Mouse (Mus musculus): Measurements from ENCODE around the gene Vmn1r79.
"Not testable (repeated sequence)": the region's sequence is repeated elsewhere in the genome, so short reads cannot be mapped to it uniquely, and the experiment has no call there.

Gene Vmn1r79

DNA sequence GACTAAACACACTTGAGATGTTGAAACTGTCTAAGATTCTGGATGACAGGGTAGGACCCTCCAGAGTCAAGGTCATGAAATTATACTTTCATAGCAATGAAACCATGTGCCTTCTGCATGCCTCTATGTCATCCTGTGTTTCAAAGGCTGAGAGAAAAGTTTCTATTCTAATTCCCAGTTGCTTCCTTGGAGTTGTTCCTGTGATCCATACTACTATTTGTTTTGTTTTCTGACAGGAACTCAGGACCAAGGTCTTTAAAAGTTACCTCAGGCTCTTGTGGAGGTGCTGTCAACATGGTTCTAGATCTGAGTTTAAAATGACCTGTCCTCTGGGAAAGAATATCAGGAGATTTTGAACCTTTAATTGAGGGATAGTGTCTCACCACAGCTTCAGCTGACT, at the start of gene Vmn1r79:
Vmn1r79 (plus strand) TSS at position 301 of the 400 bp plus-strand sequence.
- not testable (repeated sequence) for DNase-seq (ENCODE audit: low spot score in 2 of 2)

DNA sequence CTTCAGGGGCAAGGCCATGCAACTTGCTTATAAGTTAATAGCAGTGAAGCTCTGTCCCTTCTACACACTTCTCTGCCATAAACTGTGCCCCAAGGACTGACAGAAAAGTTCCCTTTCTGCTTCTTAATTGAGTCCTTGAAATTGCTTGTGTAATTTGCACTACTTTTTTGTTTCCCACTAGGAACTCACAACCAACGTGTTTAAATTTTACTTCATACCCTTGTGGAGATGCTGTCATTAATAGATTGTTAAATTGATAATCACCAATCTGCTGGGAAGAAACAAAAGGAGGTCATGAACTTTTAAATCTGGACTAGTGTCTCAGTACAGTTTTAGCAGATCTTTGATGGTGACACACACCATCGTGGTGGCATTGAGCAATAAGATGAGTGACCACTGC, 21.1 kb upstream of the Vmn1r79 start, which contains the start of gene Vmn1r78:
Vmn1r78 (plus strand) TSS at position 301 of the 400 bp plus-strand sequence.
- DNase-seq (ENCODE audit: low spot score in 2 of 2): no peak

GRCm38 (mm10) chr7:12156463-12156862, 14.6 kb upstream of the Vmn1r79 start:
- DNase-seq (ENCODE audit: low spot score in 2 of 2): not testable (repeated sequence)

- DNase-seq (ENCODE audit: low spot score in 2 of 2): not testable (repeated sequence)
Observed at GRCm38 (mm10) chr7:12172926-12173325, 1.8 kb downstream of the Vmn1r79 start.

- DNase-seq (ENCODE audit: low spot score in 2 of 2): no peak
Observed at GRCm38 (mm10) chr7:12188986-12189385, 17.9 kb downstream of the Vmn1r79 start, which contains the start of gene Vmn1r80. TSS of gene Vmn1r80 (plus strand) at chr7:12189286.

DNA sequence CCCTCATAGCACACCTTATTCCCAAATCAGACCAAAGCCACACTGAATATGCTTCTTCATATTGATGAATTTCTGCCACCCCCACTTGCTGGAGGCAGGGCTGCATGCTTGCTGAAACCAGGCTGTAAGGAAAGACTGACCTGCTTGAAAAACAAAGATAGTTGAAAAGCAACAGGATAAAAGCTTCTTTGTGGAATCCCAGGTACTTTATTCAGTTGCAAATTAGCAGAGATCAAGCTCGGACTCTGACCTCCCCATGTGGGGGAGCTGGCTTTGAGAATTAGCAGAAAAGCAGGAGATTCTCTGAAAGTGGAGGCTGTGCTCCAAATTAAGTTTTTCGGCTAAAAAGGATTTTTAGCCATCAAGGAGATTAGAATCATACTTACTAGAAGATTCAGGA, 33.1 kb downstream of the Vmn1r79 start:
- no peak for DNase-seq (ENCODE audit: low spot score in 2 of 2)
